Mouse (Mus musculus) stomach, postnatal 0 days (tissue): ENCODE data around the gene E2f4.

Experiments
- CTCF ChIP-seq: IDR thresholded peaks from 2 replicates; pipeline ENCODE4 v1.5.1; 2016; ENCODE audit warnings: antibody characterized with exemption, low read depth, mild to moderate bottlenecking, moderate library complexity
- EP300 ChIP-seq: optimal IDR thresholded peaks from 2 replicates; pipeline ENCODE3; 2016; ENCODE audit warnings: antibody characterized with exemption

DNA sequence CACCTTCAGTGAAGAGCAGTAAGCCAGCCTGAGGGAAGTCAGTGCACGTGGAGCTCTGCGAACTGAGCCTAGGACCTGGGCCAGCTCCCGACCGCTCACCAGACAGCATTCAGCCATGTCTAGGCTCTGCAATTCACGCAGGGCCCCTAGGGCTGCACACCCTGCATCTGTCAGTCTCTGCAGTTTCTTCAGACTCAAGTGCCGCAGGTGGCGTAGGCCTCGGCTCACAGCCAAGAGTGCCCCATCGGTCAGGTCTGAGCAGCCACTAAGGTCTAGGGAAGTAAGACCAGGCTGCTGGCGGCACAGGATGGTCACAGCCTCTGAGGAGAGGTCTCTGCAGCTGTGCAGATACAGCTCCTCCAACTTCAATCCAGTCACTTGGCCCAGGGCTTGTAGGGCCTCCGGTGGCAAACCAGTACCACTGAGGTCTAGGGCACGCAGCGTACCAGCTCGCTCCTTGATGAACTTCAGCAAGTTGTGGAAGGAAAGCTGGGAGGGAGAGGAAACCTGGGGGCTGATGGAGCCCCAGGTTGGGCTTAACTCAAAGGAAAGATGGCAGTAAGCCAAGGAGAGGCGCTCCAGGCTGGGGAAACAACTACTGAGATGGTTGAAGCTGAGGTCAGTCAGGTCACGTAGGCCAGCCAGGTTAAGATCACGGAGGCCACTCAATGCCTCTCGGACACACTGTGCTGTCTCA is 17.8 kb downstream of the E2f4 start:
- no peak for TF ChIP-seq EP300
- TF ChIP-seq CTCF: no peak
